8 mouse cellular contexts compared by ENCODE assay signal in the genomic region with DNA sequence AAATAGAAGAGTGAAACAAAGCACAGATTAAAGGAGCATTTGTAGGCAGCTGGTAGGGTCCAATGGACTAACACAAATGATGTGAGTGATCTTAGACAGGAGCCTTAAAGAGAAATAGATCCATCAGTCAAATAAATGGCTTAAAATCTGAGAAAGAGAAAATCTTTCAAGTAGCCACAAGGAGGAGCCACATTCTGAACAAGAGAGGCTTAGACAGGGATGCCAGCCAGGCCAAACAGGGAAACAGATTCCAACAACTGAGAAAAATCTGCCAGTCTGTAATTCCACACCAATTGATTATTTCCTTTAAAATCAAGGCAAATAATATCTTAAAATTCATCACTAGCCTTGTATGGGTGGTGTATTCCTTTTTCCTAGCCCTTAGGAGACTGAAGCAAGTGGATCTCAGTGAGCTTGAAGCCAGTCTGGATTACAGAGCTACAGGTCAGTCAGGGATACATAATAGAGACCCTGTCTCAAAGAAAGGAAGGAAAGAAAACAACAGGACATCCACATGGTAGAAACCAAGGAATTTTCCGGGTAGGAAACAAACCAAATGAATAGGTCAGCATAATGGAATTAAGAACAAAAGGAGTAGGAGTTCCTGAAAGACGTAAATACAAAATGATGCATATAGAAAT. TPM values are rescaled to one million over a fixed set of nuclear protein-coding genes. Genes with fewer than 3 reads are reported as not detected.
A peak's percentile ranks its signal among the peaks of the same experiment; 100 is the strongest.
DNase-seq lines count a peak whose midpoint lies in the region; ATAC-seq and TF ChIP-seq lines count a peak whose summit lies in the region.

No protein-coding gene starts in this region.

- H3K9me3 ChIP-seq in kidney, embryonic 16.5 days (ENCODE audit: low read length): no peaks in the 10 kb centered on the region
- no peaks in the 10 kb centered on the region for H3K9me3 ChIP-seq in hindbrain, embryonic 13.5 days

- H3K27ac ChIP-seq in kidney, adult 2 months (ENCODE audit: insufficient read depth, low read depth, low read length): no peak overlapping the region
- no peak overlapping the region for H3K27ac ChIP-seq in kidney, embryonic 16.5 days (ENCODE audit: low read length)
- no peak overlapping the region for H3K27ac ChIP-seq in hindbrain, embryonic 13.5 days

- H3K9ac ChIP-seq in kidney, embryonic 16.5 days (replicated peaks; ENCODE audit: low read length): no peak overlapping the region
- no peak overlapping the region for H3K9ac ChIP-seq in hindbrain, embryonic 13.5 days

- no peak for TF ChIP-seq POLR2A in kidney, adult 2 months (IDR thresholded peaks at IDR 0.05; ENCODE audit: low read depth, low read length)

- no peak for ATAC-seq in kidney, embryonic 16.5 days (ENCODE audit: low FRiP score, low TSS enrichment)
- 0 out of 2 replicates have a peak, but pooled peaks have one; percentile 36 for ATAC-seq in hindbrain, embryonic 13.5 days (ENCODE audit: low FRiP score)
- 0 out of 2 replicates have a peak, but pooled peaks have one; percentile 49 for ATAC-seq in megakaryocyte, adult 5-6 weeks (ENCODE audit: poor library complexity, severe bottlenecking)

- no peaks in the 10 kb centered on the region for H3K36me3 ChIP-seq in kidney, adult 2 months (ENCODE audit: control insufficient read depth, insufficient read depth, low read length)
- H3K36me3 ChIP-seq in kidney, embryonic 16.5 days (ENCODE audit: insufficient read depth, low read length): peaks cover 6% of the 10 kb centered on the region; the same call in 1 of the 2 replicates
- H3K36me3 ChIP-seq in hindbrain, embryonic 13.5 days: peaks cover 20% of the 10 kb centered on the region

- H3K4me2 ChIP-seq in kidney, embryonic 16.5 days (replicated peaks; ENCODE audit: low read depth, low read length): no peak overlapping the region
- H3K4me2 ChIP-seq in hindbrain, embryonic 13.5 days: no peak overlapping the region

- TF ChIP-seq CTCF in kidney, adult 2 months (conservative IDR thresholded peaks at IDR 0.05; ENCODE audit: insufficient read depth, insufficient read length, low read depth, low read length): peak; percentile 50

- no peak overlapping the region for H3K4me3 ChIP-seq in kidney, adult 2 months (ENCODE audit: insufficient read depth, low read depth, low read length)
- H3K4me3 ChIP-seq in kidney, embryonic 16.5 days (ENCODE audit: low read length): no peak overlapping the region
- H3K4me3 ChIP-seq in hindbrain, embryonic 13.5 days: no peak overlapping the region

- WGBS in kidney, adult 2 months: 81% methylated on average over 2 of the region's 2 CpGs
- WGBS in kidney, embryonic 16.5 days: 88% methylated on average over 2 of the region's 2 CpGs
- WGBS in hindbrain, embryonic 13.5 days: 77% methylated on average over 2 of the region's 2 CpGs

- DNase-seq in kidney, adult 2 months: peak; percentile 33
- DNase-seq in ES-CJ7 (ENCODE audit: low read depth, low spot score): peak; percentile 34
- peak; percentile 67 for DNase-seq in cerebellum, adult 9-10 months
- DNase-seq in spleen, postnatal 10 days (ENCODE audit: low spot score in 2 of 2): no peak
- DNase-seq in thymus, adult 18-20 months: no peak

- H3K27me3 ChIP-seq in kidney, adult 2 months (replicated peaks; ENCODE audit: control insufficient read depth, insufficient read depth, low read length): no peaks in the 10 kb centered on the region
- H3K27me3 ChIP-seq in kidney, embryonic 16.5 days (ENCODE audit: insufficient read depth, low read length): no peaks in the 10 kb centered on the region
- H3K27me3 ChIP-seq in hindbrain, embryonic 13.5 days: no peaks in the 10 kb centered on the region

- H3K4me1 ChIP-seq in kidney, adult 2 months (ENCODE audit: control insufficient read depth, insufficient read depth, low read length): no peaks in the 10 kb centered on the region
- H3K4me1 ChIP-seq in kidney, embryonic 16.5 days (ENCODE audit: insufficient read depth, low read length): no peaks in the 10 kb centered on the region
- H3K4me1 ChIP-seq in hindbrain, embryonic 13.5 days (replicated peaks): no peaks in the 10 kb centered on the region

RNA-seq across cellular contexts. Expression of gene Pp2d1, which starts 26.8 kb away (rescaled TPM):
- polyA plus RNA-seq in kidney, adult 2 months (2012; rRNA removed): not detected in 2 replicates
- polyA plus RNA-seq in kidney, embryonic 16.5 days (2015; fragmentation: Nextera tagmentation; extraction: Ambion mirVana): 0.30 and 0.37 TPM in 2 replicates
- 0.39 and 0.43 TPM in 2 replicates for polyA plus RNA-seq in hindbrain, embryonic 13.5 days (2015; fragmentation: Nextera tagmentation; extraction: Ambion mirVana)
- total RNA-seq in megakaryocyte, adult 5-6 weeks (2015): not detected in 2 replicates
- not detected in 2 replicates for total RNA-seq in megakaryocyte, adult 5-6 weeks (2017)

RNA-seq across cellular contexts. Expression of gene Rab5a, which starts 33.4 kb away (rescaled TPM):
- polyA plus RNA-seq in kidney, adult 2 months (2012; rRNA removed): 10.2 and 14.2 TPM in 2 replicates
- 69.8 and 75.4 TPM in 2 replicates for polyA plus RNA-seq in kidney, embryonic 16.5 days (2015; fragmentation: Nextera tagmentation; extraction: Ambion mirVana)
- 97.0 and 102 TPM in 2 replicates for polyA plus RNA-seq in hindbrain, embryonic 13.5 days (2015; fragmentation: Nextera tagmentation; extraction: Ambion mirVana)
- 77.1 and 81.5 TPM in 2 replicates for total RNA-seq in megakaryocyte, adult 5-6 weeks (2015)
- 90.5 and 93.7 TPM in 2 replicates for total RNA-seq in megakaryocyte, adult 5-6 weeks (2017)

RNA-seq across cellular contexts. Expression of gene Efhb, which starts 49.3 kb away (rescaled TPM):
- polyA plus RNA-seq in kidney, adult 2 months (2012; rRNA removed): 0.03 TPM in 2 replicates
- 0.31 and 0.39 TPM in 2 replicates for polyA plus RNA-seq in kidney, embryonic 16.5 days (2015; fragmentation: Nextera tagmentation; extraction: Ambion mirVana)
- 1.2 and 1.6 TPM in 2 replicates for polyA plus RNA-seq in hindbrain, embryonic 13.5 days (2015; fragmentation: Nextera tagmentation; extraction: Ambion mirVana)
- not detected in 2 replicates for total RNA-seq in megakaryocyte, adult 5-6 weeks (2015)
- total RNA-seq in megakaryocyte, adult 5-6 weeks (2017): 0.15 TPM in 1 of 2 replicates, not detected in the other

RNA-seq across cellular contexts. Expression of gene Kat2b, which starts 54.2 kb away (rescaled TPM):
- 9.9 and 15.5 TPM in 2 replicates for polyA plus RNA-seq in kidney, adult 2 months (2012; rRNA removed)
- 3.8 and 3.9 TPM in 2 replicates for polyA plus RNA-seq in kidney, embryonic 16.5 days (2015; fragmentation: Nextera tagmentation; extraction: Ambion mirVana)
- 8.5 and 8.9 TPM in 2 replicates for polyA plus RNA-seq in hindbrain, embryonic 13.5 days (2015; fragmentation: Nextera tagmentation; extraction: Ambion mirVana)
- 38.9 and 41.4 TPM in 2 replicates for total RNA-seq in megakaryocyte, adult 5-6 weeks (2015)
- total RNA-seq in megakaryocyte, adult 5-6 weeks (2017): 57.9 and 72.6 TPM in 2 replicates

Comparison
In these comparisons a context has a peak if more than half of its experiments do, and no peak if none do; other contexts are left out.
1. DNase-seq: peak in kidney, adult 2 months (single experiment), ES-CJ7 (single experiment) and cerebellum, adult 9-10 months (single experiment); none in spleen, postnatal 10 days (0 of 2) and thymus, adult 18-20 months (0 of 2).